ENCODE assay signal across 12 mouse cellular contexts in genomic region chr7:114886933-114887332, GRCm38 (mm10).
DNase-seq lines count a peak whose midpoint lies in the region; ATAC-seq and TF ChIP-seq lines count a peak whose summit lies in the region.
"Had no signal": no experiment of that assay in that cellular context is flagged by ENCODE, and none has a peak within 500 bp of the region (broad histone marks: within the 10 kb centered on the region; RNA-seq: fewer than 3 reads in every experiment).

No protein-coding gene starts in this region.

- H3K9ac ChIP-seq in hindbrain, embryonic 15.5 days, result no peak overlapping the region
- H3K9ac ChIP-seq in hindbrain, embryonic 12.5 days, result no peak overlapping the region
- no peak overlapping the region for H3K9ac ChIP-seq in midbrain, embryonic 14.5 days (replicated peaks; ENCODE audit: low read length)
- H3K9ac ChIP-seq in midbrain, embryonic 11.5 days (ENCODE audit: low read length), result no peak overlapping the region
- H3K9ac ChIP-seq in forebrain, embryonic 16.5 days (replicated peaks; ENCODE audit: low read depth, low read length), result no peak overlapping the region
- H3K9ac ChIP-seq: embryonic facial prominence, embryonic 13.5 days; liver, embryonic 12.5 days had no signal

- H3K36me3 ChIP-seq in hindbrain, embryonic 15.5 days, result no peaks in the 10 kb centered on the region
- no peaks in the 10 kb centered on the region for H3K36me3 ChIP-seq in hindbrain, embryonic 12.5 days
- H3K36me3 ChIP-seq in midbrain, embryonic 14.5 days (ENCODE audit: control insufficient read depth, insufficient read depth, low read length), result no peaks in the 10 kb centered on the region
- no peaks in the 10 kb centered on the region for H3K36me3 ChIP-seq in midbrain, embryonic 11.5 days (ENCODE audit: control insufficient read depth, insufficient read depth, low read length)
- H3K36me3 ChIP-seq in forebrain, embryonic 16.5 days (ENCODE audit: control insufficient read depth, insufficient read depth), result no peaks in the 10 kb centered on the region
- H3K36me3 ChIP-seq: embryonic facial prominence, embryonic 13.5 days; liver, embryonic 12.5 days had no signal

- no peak for TF ChIP-seq POLR2A in brain, embryonic 14.5 days (IDR thresholded peaks at IDR 0.05; ENCODE audit: borderline replicate concordance, extremely low read depth, insufficient read depth, insufficient read length, poor library complexity, severe bottlenecking)

- no peaks in the 10 kb centered on the region for H3K27me3 ChIP-seq in hindbrain, embryonic 15.5 days
- H3K27me3 ChIP-seq in hindbrain, embryonic 12.5 days, result no peaks in the 10 kb centered on the region
- no peaks in the 10 kb centered on the region for H3K27me3 ChIP-seq in midbrain, embryonic 14.5 days (ENCODE audit: control insufficient read depth, insufficient read depth, low read length)
- H3K27me3 ChIP-seq in midbrain, embryonic 11.5 days (ENCODE audit: control insufficient read depth, insufficient read depth, low read length), result no peaks in the 10 kb centered on the region
- peaks cover 21% of the 10 kb centered on the region; the same call in 1 of the 2 replicates for H3K27me3 ChIP-seq in forebrain, embryonic 16.5 days (replicated peaks; ENCODE audit: control insufficient read depth, insufficient read depth, low read length)
- H3K27me3 ChIP-seq: embryonic facial prominence, embryonic 13.5 days; liver, embryonic 12.5 days had no signal

- H3K4me3 ChIP-seq in hindbrain, embryonic 15.5 days, result no peak overlapping the region
- H3K4me3 ChIP-seq in hindbrain, embryonic 12.5 days, result no peak overlapping the region
- no peak overlapping the region for H3K4me3 ChIP-seq in midbrain, embryonic 14.5 days (replicated peaks; ENCODE audit: low read depth, low read length)
- H3K4me3 ChIP-seq in midbrain, embryonic 11.5 days (ENCODE audit: low read depth, low read length), result no peak overlapping the region
- no peak overlapping the region for H3K4me3 ChIP-seq in forebrain, embryonic 16.5 days (replicated peaks; ENCODE audit: low read length)
- H3K4me3 ChIP-seq: embryonic facial prominence, embryonic 13.5 days; liver, embryonic 12.5 days; megakaryocyte, embryonic 14.5 days had no signal

- no peaks in the 10 kb centered on the region for H3K4me1 ChIP-seq in hindbrain, embryonic 15.5 days (replicated peaks)
- H3K4me1 ChIP-seq in hindbrain, embryonic 12.5 days, result no peaks in the 10 kb centered on the region
- no peaks in the 10 kb centered on the region for H3K4me1 ChIP-seq in midbrain, embryonic 14.5 days (ENCODE audit: control insufficient read depth, insufficient read depth, low read length)
- no peaks in the 10 kb centered on the region for H3K4me1 ChIP-seq in midbrain, embryonic 11.5 days (ENCODE audit: control insufficient read depth, insufficient read depth, low read length)
- peaks cover 8% of the 10 kb centered on the region; the same call in 1 of the 2 replicates for H3K4me1 ChIP-seq in forebrain, embryonic 16.5 days (replicated peaks; ENCODE audit: control insufficient read depth, insufficient read depth, low read length)
- H3K4me1 ChIP-seq: embryonic facial prominence, embryonic 13.5 days; liver, embryonic 12.5 days; megakaryocyte, embryonic 14.5 days had no signal

- peak overlapping the region; percentile 53 for H3K27ac ChIP-seq in hindbrain, embryonic 15.5 days (replicated peaks)
- H3K27ac ChIP-seq in hindbrain, embryonic 12.5 days, result no peak overlapping the region
- H3K27ac ChIP-seq in midbrain, embryonic 14.5 days (replicated peaks; ENCODE audit: low read depth, low read length), result no peak overlapping the region
- H3K27ac ChIP-seq in midbrain, embryonic 11.5 days (ENCODE audit: low read depth, low read length), result no peak overlapping the region
- H3K27ac ChIP-seq in forebrain, embryonic 16.5 days (ENCODE audit: low read length), result no peak overlapping the region
- H3K27ac ChIP-seq: embryonic facial prominence, embryonic 13.5 days; liver, embryonic 12.5 days had no signal

- no peak for TF ChIP-seq CTCF in brain, embryonic 14.5 days (IDR thresholded peaks at IDR 0.05; ENCODE audit: borderline replicate concordance, extremely low read depth, insufficient read depth, insufficient read length)

- 0 out of 2 replicates have a peak, but pooled peaks have one; percentile 68 for ATAC-seq in hindbrain, embryonic 15.5 days (ENCODE audit: low FRiP score, low read depth)
- no peak for ATAC-seq in hindbrain, embryonic 12.5 days (ENCODE audit: low FRiP score)
- ATAC-seq in midbrain, embryonic 14.5 days (ENCODE audit: low FRiP score, low TSS enrichment), result no peak
- ATAC-seq in midbrain, embryonic 11.5 days (ENCODE audit: low FRiP score), result no peak
- ATAC-seq in forebrain, embryonic 16.5 days, result peak; percentile 62; the same call in 1 of the 2 replicates
- ATAC-seq: activated CD4-positive, CD25-positive, alpha-beta regulatory T cell, adult 4 months; liver, embryonic 12.5 days had no signal

- H3K9me3 ChIP-seq in hindbrain, embryonic 15.5 days, result no peaks in the 10 kb centered on the region
- H3K9me3 ChIP-seq in hindbrain, embryonic 12.5 days (replicated peaks), result no peaks in the 10 kb centered on the region
- H3K9me3 ChIP-seq in midbrain, embryonic 14.5 days (ENCODE audit: control insufficient read depth, low read length), result no peaks in the 10 kb centered on the region
- no peaks in the 10 kb centered on the region for H3K9me3 ChIP-seq in midbrain, embryonic 11.5 days (ENCODE audit: control insufficient read depth, low read length)
- 0 out of 2 replicates have a peak, but pooled peaks cover 3% of the 10 kb centered on the region for H3K9me3 ChIP-seq in forebrain, embryonic 16.5 days (ENCODE audit: control insufficient read depth, low read length)
- H3K9me3 ChIP-seq: embryonic facial prominence, embryonic 13.5 days; liver, embryonic 12.5 days had no signal

- no peak overlapping the region for H3K4me2 ChIP-seq in hindbrain, embryonic 15.5 days
- no peak overlapping the region for H3K4me2 ChIP-seq in hindbrain, embryonic 12.5 days (replicated peaks)
- no peak overlapping the region for H3K4me2 ChIP-seq in midbrain, embryonic 14.5 days (ENCODE audit: low read length)
- H3K4me2 ChIP-seq in midbrain, embryonic 11.5 days, result no peak overlapping the region
- no peak overlapping the region for H3K4me2 ChIP-seq in forebrain, embryonic 16.5 days (ENCODE audit: low read length)
- H3K4me2 ChIP-seq: embryonic facial prominence, embryonic 13.5 days; liver, embryonic 12.5 days had no signal

- DNase-seq in midbrain, embryonic 14.5 days, result peak; percentile 61
- no peak for DNase-seq in midbrain, embryonic 11.5 days (ENCODE audit: low spot score, missing footprints)
- DNase-seq in brain, embryonic 14.5 days (ENCODE audit: low read depth), result peak; percentile 91
- no peak for DNase-seq in urinary bladder, postnatal 36 days (ENCODE audit: low spot score in 2 of 2)
- DNase-seq in thymus, postnatal 4 days, result no peak

- 41% methylated on average over 4 of the region's 4 CpGs for WGBS in hindbrain, embryonic 15.5 days
- WGBS in hindbrain, embryonic 12.5 days, result 64% methylated on average over 4 of the region's 4 CpGs
- 66% methylated on average over 4 of the region's 4 CpGs for WGBS in midbrain, embryonic 14.5 days
- WGBS in midbrain, embryonic 11.5 days, result 76% methylated on average over 4 of the region's 4 CpGs
- 20% methylated on average over 4 of the region's 4 CpGs for WGBS in forebrain, embryonic 16.5 days

Comparison
In these comparisons a context has a peak if more than half of its experiments do, and no peak if none do; other contexts are left out.
1. ATAC-seq: peak in hindbrain, embryonic 15.5 days (single experiment) and forebrain, embryonic 16.5 days (single experiment); none in hindbrain, embryonic 12.5 days (single experiment), midbrain, embryonic 14.5 days (single experiment) and midbrain, embryonic 11.5 days (single experiment).
2. DNase-seq: peak in midbrain, embryonic 14.5 days (single experiment) and brain, embryonic 14.5 days (single experiment); none in midbrain, embryonic 11.5 days (single experiment), urinary bladder, postnatal 36 days (0 of 2) and thymus, postnatal 4 days (single experiment).